Mouse (Mus musculus): ENCODE measurements around the gene Epn1. TPM values are rescaled to one million over a fixed set of nuclear protein-coding genes. Genes with fewer than 3 reads are reported as not detected.
A peak's percentile ranks its signal among the peaks of the same experiment; 100 is the strongest.
"Not testable (repeated sequence)": the region's sequence is repeated elsewhere in the genome, so short reads cannot be mapped to it uniquely, and the experiment has no call there.

The Epn1 gene
- polyA plus RNA-seq, 1 experiment from 2014 or later: 112 TPM

DNA sequence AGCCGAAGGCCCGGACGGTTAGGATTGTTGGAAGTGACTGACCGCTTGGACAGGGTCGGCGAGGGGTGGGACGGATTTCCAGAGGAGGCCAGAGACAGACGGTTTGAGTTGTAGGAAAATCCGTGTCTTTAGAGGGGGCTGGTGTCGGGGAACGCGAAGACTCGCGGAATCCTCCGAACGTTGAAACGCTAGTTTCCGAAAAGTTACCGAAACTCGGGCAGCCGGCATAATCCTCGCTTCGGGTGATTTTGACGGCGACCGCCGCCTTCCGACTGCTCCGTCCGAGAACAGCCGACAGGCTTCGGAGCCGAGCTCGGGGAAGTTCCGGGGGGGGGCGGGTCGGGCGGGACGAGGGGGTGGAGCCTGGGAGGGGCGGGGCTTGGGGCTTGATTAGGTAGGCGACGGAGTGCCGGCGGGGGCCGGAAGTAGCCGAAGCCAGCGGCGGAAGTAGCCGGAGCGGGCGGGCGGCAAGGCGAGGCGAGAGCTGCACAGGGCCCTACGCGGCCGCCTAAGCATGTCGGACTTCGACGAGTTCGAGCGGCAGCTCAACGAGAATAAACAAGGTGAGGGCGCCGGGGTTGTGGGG lies 18.2 kb upstream of the Epn1 start, which contains the start of gene U2af2:
Gene U2af2 (plus strand): TSS at position 370 of the 586 bp plus-strand sequence.
- Histone ChIP-seq H3K36me3 (ENCODE audit: control insufficient read depth, insufficient read depth, low read length) (peaks cover 6% of the 10 kb centered on the region), H3K4me2 (ENCODE audit: low read depth, low read length) (peak within 1 kb of the TSS; percentile 72), H3K27ac (ENCODE audit: low read depth, low read length) (peak within 1 kb of the TSS; percentile 97), H3K9me3 (ENCODE audit: control insufficient read depth, low read length) (no peaks in the 10 kb centered on the region), H3K27me3 (ENCODE audit: control insufficient read depth, insufficient read depth, low read length) (peaks cover 9% of the 10 kb centered on the region; the same call in 1 of the 2 replicates), H3K4me1 (ENCODE audit: control insufficient read depth, insufficient read depth, low read length) (peaks cover 37% of the 10 kb centered on the region), H3K4me3 (ENCODE audit: low read depth, low read length) (peak within 1 kb of the TSS; percentile 68), H3K9ac (replicated peaks; ENCODE audit: low read depth, low read length) (peak within 1 kb of the TSS; percentile 80)
- peak; percentile 84 for ATAC-seq (ENCODE audit: low read depth)
- under 1% methylated on average over 54 of the region's 65 CpGs for WGBS

- Histone ChIP-seq H3K4me3 (ENCODE audit: low read depth, low read length) (peak overlapping the region; percentile 68), H3K4me1 (ENCODE audit: control insufficient read depth, insufficient read depth, low read length) (peaks cover 34% of the 10 kb centered on the region), H3K27ac (ENCODE audit: low read depth, low read length) (peak overlapping the region; percentile 97), H3K36me3 (ENCODE audit: control insufficient read depth, insufficient read depth, low read length) (peaks cover 12% of the 10 kb centered on the region), H3K27me3 (ENCODE audit: control insufficient read depth, insufficient read depth, low read length) (0 out of 2 replicates have a peak, but pooled peaks cover 5% of the 10 kb centered on the region), H3K9ac (replicated peaks; ENCODE audit: low read depth, low read length) (peak overlapping the region; percentile 61), H3K4me2 (ENCODE audit: low read depth, low read length) (peak overlapping the region; percentile 72), H3K9me3 (ENCODE audit: control insufficient read depth, low read length) (no peaks in the 10 kb centered on the region)
- WGBS: under 1% methylated on average over 50 of the region's 51 CpGs
- peak; percentile 47 for ATAC-seq (ENCODE audit: low read depth)
Measured at GRCm38 (mm10) chr7:5062360-5063001, 17.6 kb upstream of the Epn1 start.

DNA sequence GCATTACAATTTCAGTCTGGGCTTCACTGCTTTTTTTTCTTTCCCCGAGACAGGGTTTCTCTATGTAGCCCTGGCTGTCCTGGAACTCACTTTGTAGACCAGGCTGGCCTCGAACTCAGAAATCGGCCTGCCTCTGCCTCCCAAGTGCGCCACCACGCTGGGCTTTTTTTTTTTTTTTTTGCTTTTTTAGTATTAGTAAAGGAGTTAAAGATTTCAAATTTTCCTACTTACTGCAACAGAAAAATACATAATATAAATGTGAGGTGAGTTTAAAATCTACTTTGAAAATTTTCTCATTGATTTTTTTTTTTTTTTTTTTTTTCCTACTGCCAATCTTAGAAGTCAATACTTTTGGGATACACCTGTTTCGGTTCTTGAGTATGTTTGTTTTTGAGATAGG lies 15.1 kb upstream of the Epn1 start:
- Histone ChIP-seq H3K4me2 (ENCODE audit: low read depth, low read length) (no peak overlapping the region), H3K4me1 (ENCODE audit: control insufficient read depth, insufficient read depth, low read length) (peaks cover 26% of the 10 kb centered on the region), H3K36me3 (ENCODE audit: control insufficient read depth, insufficient read depth, low read length) (peaks cover 29% of the 10 kb centered on the region), H3K4me3 (ENCODE audit: low read depth, low read length) (no peak overlapping the region), H3K27ac (ENCODE audit: low read depth, low read length) (no peak overlapping the region), H3K9ac (replicated peaks; ENCODE audit: low read depth, low read length) (no peak overlapping the region), H3K9me3 (ENCODE audit: control insufficient read depth, low read length) (no peaks in the 10 kb centered on the region), H3K27me3 (ENCODE audit: control insufficient read depth, insufficient read depth, low read length) (no peaks in the 10 kb centered on the region)
- ATAC-seq (ENCODE audit: low read depth): no peak
- WGBS: 93% methylated on average over 6 of the region's 6 CpGs

GRCm38 (mm10) chr7:5073586-5073985 lies 6.4 kb upstream of the Epn1 start:
- Histone ChIP-seq H3K4me3 (ENCODE audit: low read depth, low read length) (no peak overlapping the region), H3K9ac (replicated peaks; ENCODE audit: low read depth, low read length) (no peak overlapping the region), H3K27me3 (ENCODE audit: control insufficient read depth, insufficient read depth, low read length) (no peaks in the 10 kb centered on the region), H3K4me2 (ENCODE audit: low read depth, low read length) (no peak overlapping the region), H3K4me1 (ENCODE audit: control insufficient read depth, insufficient read depth, low read length) (no peaks in the 10 kb centered on the region), H3K36me3 (ENCODE audit: control insufficient read depth, insufficient read depth, low read length) (peaks cover 85% of the 10 kb centered on the region), H3K9me3 (ENCODE audit: control insufficient read depth, low read length) (no peaks in the 10 kb centered on the region), H3K27ac (ENCODE audit: low read depth, low read length) (no peak overlapping the region)
- WGBS: 84% methylated on average over 1 of the region's 1 CpGs
- no peak for ATAC-seq (ENCODE audit: low read depth)

DNA sequence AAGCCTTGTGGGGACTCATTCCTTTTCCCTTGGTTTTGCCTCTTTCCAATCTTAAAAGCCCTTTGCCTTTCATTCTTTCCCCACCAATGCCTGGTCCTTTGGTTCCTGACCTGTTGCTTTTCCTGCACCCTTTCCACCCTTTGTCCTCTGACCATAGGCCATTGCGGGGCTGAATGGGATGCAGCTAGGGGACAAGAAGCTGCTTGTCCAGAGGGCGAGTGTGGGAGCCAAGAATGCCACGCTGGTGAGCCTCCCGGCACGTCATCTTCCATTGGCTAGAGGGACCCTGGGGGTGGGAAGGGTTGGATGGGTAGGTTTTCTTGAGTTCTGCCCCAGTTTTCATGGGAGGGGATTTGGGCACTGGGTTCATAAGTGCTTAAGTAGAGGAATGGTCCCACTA lies 5.1 kb upstream of the Epn1 start:
- WGBS: 94% methylated on average over 5 of the region's 5 CpGs
- Histone ChIP-seq H3K9ac (replicated peaks; ENCODE audit: low read depth, low read length) (no peak overlapping the region), H3K4me3 (ENCODE audit: low read depth, low read length) (no peak overlapping the region), H3K27me3 (ENCODE audit: control insufficient read depth, insufficient read depth, low read length) (no peaks in the 10 kb centered on the region), H3K9me3 (ENCODE audit: control insufficient read depth, low read length) (no peaks in the 10 kb centered on the region), H3K27ac (ENCODE audit: low read depth, low read length) (no peak overlapping the region), H3K36me3 (ENCODE audit: control insufficient read depth, insufficient read depth, low read length) (peaks cover 75% of the 10 kb centered on the region), H3K4me2 (ENCODE audit: low read depth, low read length) (no peak overlapping the region), H3K4me1 (ENCODE audit: control insufficient read depth, insufficient read depth, low read length) (no peaks in the 10 kb centered on the region)
- no peak for ATAC-seq (ENCODE audit: low read depth)

- Histone ChIP-seq H3K36me3 (ENCODE audit: control insufficient read depth, insufficient read depth, low read length) (peaks cover 57% of the 10 kb centered on the region), H3K27me3 (ENCODE audit: control insufficient read depth, insufficient read depth, low read length) (no peaks in the 10 kb centered on the region; the same call in 1 of the 2 replicates), H3K4me2 (ENCODE audit: low read depth, low read length) (no peak overlapping the region), H3K4me3 (ENCODE audit: low read depth, low read length) (no peak overlapping the region), H3K4me1 (ENCODE audit: control insufficient read depth, insufficient read depth, low read length) (peaks cover 9% of the 10 kb centered on the region; the same call in 1 of the 2 replicates), H3K9ac (replicated peaks; ENCODE audit: low read depth, low read length) (no peak overlapping the region), H3K27ac (ENCODE audit: low read depth, low read length) (no peak overlapping the region), H3K9me3 (ENCODE audit: control insufficient read depth, low read length) (no peaks in the 10 kb centered on the region)
- no peak for ATAC-seq (ENCODE audit: low read depth)
- 90% methylated on average over 2 of the region's 2 CpGs for WGBS
Measured at GRCm38 (mm10) chr7:5076931-5077330, 3.1 kb upstream of the Epn1 start.

DNA sequence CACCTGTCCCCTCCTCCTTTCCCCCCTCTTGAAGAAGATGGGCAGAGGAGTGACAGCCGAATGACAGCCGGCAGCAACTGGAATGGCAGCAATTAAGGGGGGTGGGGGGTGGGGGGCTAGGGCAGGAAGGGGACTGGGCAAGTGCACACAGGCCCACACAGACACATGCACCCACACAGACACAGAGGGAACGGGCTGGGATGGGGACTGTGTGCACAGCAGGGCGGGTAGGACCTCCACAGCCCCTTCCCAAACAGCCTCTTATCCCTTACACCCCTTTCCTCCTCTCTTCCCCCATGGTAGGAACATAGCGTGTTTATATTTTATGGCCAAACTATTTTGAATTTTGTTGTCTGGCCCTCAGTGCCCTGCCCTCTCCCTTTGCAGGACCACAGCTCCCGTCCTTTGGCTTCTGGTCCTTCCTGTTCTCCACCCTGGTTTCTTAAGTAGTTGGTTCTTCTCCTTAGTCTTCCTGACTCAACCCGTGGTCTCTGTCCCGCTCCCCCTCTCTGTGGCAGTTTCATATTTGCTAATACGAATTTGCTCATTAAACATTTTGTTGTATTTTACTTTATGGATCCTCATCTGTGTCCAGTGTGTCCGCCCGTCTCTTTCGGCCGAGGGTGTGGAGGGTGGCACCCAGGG lies 548 bp upstream of the Epn1 start:
- WGBS: 50% methylated on average over 9 of the region's 13 CpGs
- not testable (repeated sequence) for H3K27me3 ChIP-seq (ENCODE audit: control insufficient read depth, insufficient read depth, low read length); H3K9me3 ChIP-seq (ENCODE audit: control insufficient read depth, low read length)
- Histone ChIP-seq H3K4me3 (ENCODE audit: low read depth, low read length) (peak overlapping the region; percentile 93), H3K4me1 (ENCODE audit: control insufficient read depth, insufficient read depth, low read length) (peaks cover 12% of the 10 kb centered on the region; the same call in 1 of the 2 replicates), H3K36me3 (ENCODE audit: control insufficient read depth, insufficient read depth, low read length) (peaks cover 39% of the 10 kb centered on the region), H3K9ac (replicated peaks; ENCODE audit: low read depth, low read length) (peak overlapping the region; percentile 32; the same call in 1 of the 2 replicates), H3K4me2 (ENCODE audit: low read depth, low read length) (peak overlapping the region; percentile 71), H3K27ac (ENCODE audit: low read depth, low read length) (peak overlapping the region; percentile 90)
- peak; percentile 61 for ATAC-seq (ENCODE audit: low read depth)

DNA sequence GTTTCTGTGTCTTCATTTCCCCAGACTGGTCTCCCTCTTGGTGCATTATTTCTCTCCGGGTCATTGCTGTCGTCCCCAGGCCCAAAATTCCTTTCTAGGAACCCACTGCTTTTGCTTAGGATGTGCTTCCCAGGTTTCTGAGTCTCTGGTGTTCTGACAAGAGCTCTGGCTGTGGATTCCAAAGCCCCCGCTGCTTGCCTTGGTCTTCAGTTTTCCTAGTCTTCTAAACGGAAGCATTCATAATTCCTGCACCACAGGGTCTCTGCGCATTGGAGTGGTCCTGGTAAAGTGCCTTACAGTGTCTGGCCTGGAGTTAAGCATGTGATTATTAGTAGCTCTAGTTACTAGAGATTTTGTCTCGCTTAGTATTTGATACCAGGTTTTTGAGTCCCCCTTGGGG lies 780 bp downstream of the Epn1 start:
- Histone ChIP-seq H3K9me3 (ENCODE audit: control insufficient read depth, low read length) (no peaks in the 10 kb centered on the region), H3K27ac (ENCODE audit: low read depth, low read length) (peak overlapping the region; percentile 90; the same call in 1 of the 2 replicates), H3K27me3 (ENCODE audit: control insufficient read depth, insufficient read depth, low read length) (no peaks in the 10 kb centered on the region; the same call in 1 of the 2 replicates), H3K4me2 (ENCODE audit: low read depth, low read length) (peak overlapping the region; percentile 71), H3K9ac (replicated peaks; ENCODE audit: low read depth, low read length) (peak overlapping the region; percentile 94), H3K4me3 (ENCODE audit: low read depth, low read length) (peak overlapping the region; percentile 93), H3K4me1 (ENCODE audit: control insufficient read depth, insufficient read depth, low read length) (peaks cover 12% of the 10 kb centered on the region; the same call in 1 of the 2 replicates), H3K36me3 (ENCODE audit: control insufficient read depth, insufficient read depth, low read length) (peaks cover 32% of the 10 kb centered on the region)
- 20% methylated on average over 6 of the region's 6 CpGs for WGBS
- ATAC-seq (ENCODE audit: low read depth): no peak

DNA sequence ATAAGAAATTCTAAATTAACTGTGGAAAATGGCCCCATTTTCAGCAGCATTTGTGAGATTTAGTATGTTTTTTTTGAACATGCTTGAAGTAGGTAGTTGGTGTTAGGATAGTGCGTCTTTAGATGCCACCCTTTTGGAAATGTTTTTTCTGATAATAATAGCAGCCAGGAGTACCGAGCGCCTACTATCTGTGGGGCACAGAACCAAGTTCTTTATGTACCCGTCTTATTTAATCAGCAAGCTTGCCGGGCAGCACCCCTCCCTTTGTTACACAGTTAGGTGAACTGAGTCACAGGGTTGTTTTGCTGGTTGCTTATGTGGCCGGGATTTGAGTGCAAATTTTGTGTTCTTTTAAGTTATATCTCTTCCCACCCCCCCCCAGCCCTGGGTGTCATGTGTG lies 1.2 kb downstream of the Epn1 start:
- 78% methylated on average over 6 of the region's 6 CpGs for WGBS
- Histone ChIP-seq H3K36me3 (ENCODE audit: control insufficient read depth, insufficient read depth, low read length) (peaks cover 29% of the 10 kb centered on the region), H3K27ac (ENCODE audit: low read depth, low read length) (no peak overlapping the region), H3K9ac (replicated peaks; ENCODE audit: low read depth, low read length) (peak overlapping the region; percentile 94; the same call in 1 of the 2 replicates), H3K4me1 (ENCODE audit: control insufficient read depth, insufficient read depth, low read length) (peaks cover 12% of the 10 kb centered on the region; the same call in 1 of the 2 replicates), H3K27me3 (ENCODE audit: control insufficient read depth, insufficient read depth, low read length) (no peaks in the 10 kb centered on the region; the same call in 1 of the 2 replicates), H3K4me2 (ENCODE audit: low read depth, low read length) (peak overlapping the region; percentile 71), H3K4me3 (ENCODE audit: low read depth, low read length) (peak overlapping the region; percentile 93), H3K9me3 (ENCODE audit: control insufficient read depth, low read length) (no peaks in the 10 kb centered on the region)
- ATAC-seq (ENCODE audit: low read depth): no peak
